Mouse (Mus musculus) monocyte, adult 2 months (primary cell): ENCODE data around the gene Hook2.

Experiments used
- DNase-seq, 2 experiments: peaks; one replicate each; pipeline ENCODE4 v3.0.0; 2022; ENCODE audit warnings: low spot score in 2 of 2, low read depth in 1 of 2

Gene Hook2

GRCm38 (mm10) chr8:84990349-84990748, at the start of gene Hook2:
TSS of gene Hook2 (plus strand) at chr8:84990603.
- DNase-seq = peak; percentile 91 to 95

- no peak for DNase-seq
Measured at GRCm38 (mm10) chr8:84943699-84944098, 46.7 kb upstream of the Hook2 start.

GRCm38 (mm10) chr8:84944478-84945160, 45.8 kb upstream of the Hook2 start:
- no peak for DNase-seq

GRCm38 (mm10) chr8:84945235-84945632, 45.2 kb upstream of the Hook2 start:
- DNase-seq = no peak

- no peak for DNase-seq
Measured at GRCm38 (mm10) chr8:84945633-84946527, 44.5 kb upstream of the Hook2 start.

- no peak for DNase-seq
Measured at GRCm38 (mm10) chr8:84946528-84947240, 43.7 kb upstream of the Hook2 start, which contains the start of gene Rtbdn. TSS of gene Rtbdn (plus strand) at chr8:84946991.

- no peak for DNase-seq
Measured at GRCm38 (mm10) chr8:84947241-84947545, 43.2 kb upstream of the Hook2 start.

GRCm38 (mm10) chr8:84949753-84950152, 40.6 kb upstream of the Hook2 start:
- DNase-seq = no peak

GRCm38 (mm10) chr8:84952612-84953255, 37.7 kb upstream of the Hook2 start:
- DNase-seq = no peak

GRCm38 (mm10) chr8:84956768-84957167, 33.6 kb upstream of the Hook2 start:
- peak in 1 of 2 experiments; percentile 49 for DNase-seq

- DNase-seq = no peak
Measured at GRCm38 (mm10) chr8:84959811-84960210, 30.6 kb upstream of the Hook2 start.

GRCm38 (mm10) chr8:84963952-84964351, 26.5 kb upstream of the Hook2 start:
- DNase-seq = no peak

- DNase-seq = peak in 1 of 2 experiments; percentile 83
Measured at GRCm38 (mm10) chr8:84965731-84966291, 24.6 kb upstream of the Hook2 start.

- DNase-seq = no peak
Measured at GRCm38 (mm10) chr8:84966603-84967002, 23.8 kb upstream of the Hook2 start.

GRCm38 (mm10) chr8:84967532-84968304, 22.7 kb upstream of the Hook2 start:
- no peak for DNase-seq

GRCm38 (mm10) chr8:84968650-84969049, 21.8 kb upstream of the Hook2 start:
- no peak for DNase-seq

GRCm38 (mm10) chr8:84969241-84970134, 20.9 kb upstream of the Hook2 start, which contains the start of the genes Gm49661, Prdx2 and Rnaseh2a:
TSS of gene Gm49661 (minus strand) at chr8:84969433.
TSS of gene Prdx2 (plus strand) at chr8:84969587.
TSS of gene Rnaseh2a (minus strand) at chr8:84969767.
- no peak for DNase-seq

GRCm38 (mm10) chr8:84970135-84970790, 20.1 kb upstream of the Hook2 start:
- no peak for DNase-seq
